ENCODE assay signal across 17 mouse cellular contexts in the genomic region with DNA sequence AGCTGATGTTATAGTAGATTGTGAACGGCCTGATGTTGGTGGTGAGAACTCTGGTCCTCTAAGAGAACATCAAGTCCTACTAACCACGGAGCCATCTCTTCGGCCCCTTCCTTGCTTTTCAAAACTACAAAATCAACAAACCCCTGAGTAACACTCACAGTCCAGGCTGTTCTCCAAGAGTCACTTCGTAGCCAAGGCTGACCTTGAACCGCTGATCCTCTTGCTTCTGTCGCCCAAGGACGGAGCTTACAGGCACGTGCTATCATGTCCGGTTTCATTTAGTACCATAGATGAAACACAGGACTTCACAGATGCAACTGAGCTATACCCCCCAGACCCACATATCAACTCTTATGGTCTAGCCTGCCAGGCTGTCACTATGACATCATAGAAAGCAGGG.
"Had no signal": no experiment of that assay in that cellular context is flagged by ENCODE, and none has a peak within 500 bp of the region (broad histone marks: within the 10 kb centered on the region; RNA-seq: fewer than 3 reads in every experiment).

No protein-coding gene starts in this region.

- H3K27ac ChIP-seq: midbrain, embryonic 10.5 days; midbrain, embryonic 12.5 days; neural tube, embryonic 13.5 days; neural tube, embryonic 15.5 days had no signal

- H3K9ac ChIP-seq: lung, embryonic 14.5 days; midbrain, embryonic 12.5 days; neural tube, embryonic 13.5 days; neural tube, embryonic 15.5 days had no signal

- H3K4me1 ChIP-seq: midbrain, embryonic 12.5 days; neural tube, embryonic 15.5 days had no signal

- H3K27me3 ChIP-seq: neural tube, embryonic 15.5 days had no signal

- H3K4me3 ChIP-seq: midbrain, embryonic 10.5 days; midbrain, embryonic 12.5 days; myocyte; neural tube, embryonic 13.5 days; neural tube, embryonic 15.5 days had no signal

- ATAC-seq: midbrain, embryonic 16.5 days had no signal

- H3K36me3 ChIP-seq: midbrain, embryonic 10.5 days; midbrain, embryonic 12.5 days; neural tube, embryonic 13.5 days; neural tube, embryonic 15.5 days had no signal

- H3K9me3 ChIP-seq: midbrain, embryonic 10.5 days; midbrain, embryonic 12.5 days; neural tube, embryonic 13.5 days; neural tube, embryonic 15.5 days had no signal

- H3K4me2 ChIP-seq: lung, embryonic 14.5 days; midbrain, embryonic 12.5 days; neural tube, embryonic 13.5 days; neural tube, embryonic 15.5 days had no signal

- DNase-seq: lung, adult 18-20 months; lung, embryonic 14.5 days; lung, postnatal 10 days; lung, postnatal 4 days; retina, postnatal 1 day; right cerebral cortex, postnatal 25 days; right cerebral cortex, postnatal 4 days; spleen, adult 18-20 months; thymus, adult 18-20 months; thymus, postnatal 14 days; thymus, postnatal 36 days had no signal
